Comparison of ENCODE assay signal across 15 mouse cellular contexts in the genomic region with DNA sequence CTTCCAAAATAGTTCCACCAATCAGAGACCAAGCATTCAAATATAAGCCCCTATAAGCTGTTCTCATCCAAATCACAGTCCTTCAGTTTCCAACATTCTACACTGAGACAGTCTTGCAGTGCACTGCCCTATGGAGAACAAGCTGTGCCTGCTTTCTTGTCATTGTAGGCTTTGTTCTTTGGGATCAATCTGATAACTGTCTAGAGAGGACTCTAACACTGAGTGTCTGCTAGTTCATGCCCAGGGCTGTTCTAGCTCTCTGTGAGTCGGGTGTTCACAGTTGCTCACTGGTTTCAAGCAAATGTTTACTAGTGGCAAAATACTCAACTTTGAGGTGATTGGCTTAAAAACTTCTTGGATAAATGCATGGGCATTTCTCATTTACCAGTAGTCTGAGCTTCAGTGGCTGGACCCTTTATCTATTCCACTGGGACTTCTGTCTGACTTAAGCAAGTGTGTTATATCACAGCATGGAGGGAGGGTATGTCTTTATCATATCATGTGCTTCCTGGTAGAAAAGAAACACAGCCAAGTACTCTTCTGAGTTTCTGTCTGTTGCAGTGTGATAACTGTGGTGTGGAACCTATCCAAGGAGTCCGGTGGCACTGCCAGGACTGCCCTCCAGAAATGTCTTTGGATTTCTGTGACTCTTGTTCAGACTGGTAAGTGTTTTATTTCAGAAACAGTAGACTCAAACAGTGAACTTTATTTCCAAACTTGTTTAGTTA.
DNase-seq lines count a peak whose midpoint lies in the region; ATAC-seq lines count a peak whose summit lies in the region.
"Had no signal": no experiment of that assay in that cellular context is flagged by ENCODE, and none has a peak within 500 bp of the region (broad histone marks: within the 10 kb centered on the region; RNA-seq: fewer than 3 reads in every experiment).

No protein-coding gene starts in this region.

- peak; percentile 48 to 58 for DNase-seq in heart, adult 18-20 months
- DNase-seq in heart, postnatal 25 days (ENCODE audit: low spot score): no peak
- DNase-seq in c-Kit-positive CD71-positive TER-119-positive erythroid progenitor cells, embryonic 14.5 days (ENCODE audit: low spot score): peak; percentile 15
- peak; percentile 35 for DNase-seq in heart, postnatal 10 days
- no peak for DNase-seq in right cerebral cortex, adult 2 months (ENCODE audit: low spot score in 2 of 2)
- no peak for DNase-seq in urinary bladder, postnatal 25 days (ENCODE audit: low spot score)
- DNase-seq: B cell, adult 2 months; cerebellum, adult 2 months; embryo, embryonic 11 days; forebrain, postnatal 0 days; lung, postnatal 14 days; midbrain, embryonic 14.5 days had no signal

- peak; percentile 99 for ATAC-seq in megakaryocyte-erythroid progenitor cell, adult 5-6 weeks (replicated peaks; ENCODE audit: low FRiP score, low TSS enrichment, poor library complexity, severe bottlenecking)
- ATAC-seq in cerebellum, adult (ENCODE audit: insufficient number of reproducible peaks, low FRiP score, low TSS enrichment): no peak
- ATAC-seq: forebrain, postnatal 0 days; hindbrain, postnatal 0 days had no signal

- intact Hi-C loops in heart, postnatal 25 days (cut with DNase I): no loop called here
- intact Hi-C loops in heart, postnatal 10 days (cut with DNase I): loop anchor here (5.0 kb wide), 1 partner anchor 60 kb away; a partner anchor contains a TSS

Comparison
In these comparisons a context has a peak if more than half of its experiments do, and no peak if none do; other contexts are left out.
1. DNase-seq: peak in heart, adult 18-20 months (2 of 2), c-Kit-positive CD71-positive TER-119-positive erythroid progenitor cells, embryonic 14.5 days (single experiment) and heart, postnatal 10 days (2 of 2); none in heart, postnatal 25 days (single experiment), right cerebral cortex, adult 2 months (0 of 2) and urinary bladder, postnatal 25 days (single experiment).